Mouse (Mus musculus) heart, embryonic 13.5 days (tissue): ENCODE measurements at regions not wholly inside any gene's neighbourhood (a gene's known extent, or its start where the extent isn't known, plus 50 kb on each side); places are given as distances from the start of the nearest gene placed in this dataset.

ENCODE experiments used
- ATAC-seq: fragments of 200-750 bp; cut with Nextera tagmentation; 2 replicates; pipeline ENCODE4 v1.8.0; 2017; ENCODE audit warnings: moderate TSS enrichment; ENCODE audit not compliant: insufficient number of reproducible peaks, low FRiP score, low TSS enrichment; ENCODE audit errors: extremely low read depth
- H3K27ac ChIP-seq: fragments of 300-500 bp; sonication (generic); replicated peaks from 2 replicates; pipeline ENCODE4 v1.5.1; 2015; ENCODE audit warnings: moderate library complexity, mild to moderate bottlenecking, inconsistent platforms
- H3K27me3 ChIP-seq: fragments of 300-500 bp; sonication (generic); replicated peaks from 2 replicates; pipeline ENCODE4 v1.6.1; 2015; ENCODE audit warnings: mild to moderate bottlenecking, inconsistent platforms
- H3K36me3 ChIP-seq: fragments of 300-500 bp; sonication (generic); 2 replicates; pipeline ENCODE4 v1.6.1; 2015; ENCODE audit warnings: mild to moderate bottlenecking, inconsistent platforms
- H3K4me1 ChIP-seq: fragments of 300-500 bp; sonication (generic); 2 replicates; pipeline ENCODE4 v1.6.1; 2015; ENCODE audit warnings: inconsistent platforms
- H3K4me2 ChIP-seq: fragments of 300-500 bp; sonication (generic); 2 replicates; pipeline ENCODE4 v1.6.1; 2015; ENCODE audit warnings: inconsistent platforms, mild to moderate bottlenecking, moderate library complexity
- H3K4me3 ChIP-seq: fragments of 300-500 bp; sonication (generic); 2 replicates; pipeline ENCODE4 v1.5.1; 2015; ENCODE audit warnings: moderate library complexity, mild to moderate bottlenecking, inconsistent platforms
- H3K9ac ChIP-seq: fragments of 300-500 bp; sonication (generic); 2 replicates; pipeline ENCODE4 v1.6.1; 2015; ENCODE audit warnings: inconsistent platforms, mild to moderate bottlenecking, moderate library complexity
- H3K9me3 ChIP-seq: fragments of 300-500 bp; sonication (generic); 2 replicates; pipeline ENCODE4 v1.6.1; 2016; ENCODE audit warnings: inconsistent platforms
- WGBS: fragments of 180-500 bp; shearing (Covaris S2); methylation state at CpG from one replicate; pipeline ENCODE4 v1.1.7; 2015; ENCODE audit warnings: mixed read lengths; 5-methylcytosine and 5-hydroxymethylcytosine counted together

- Histone ChIP-seq H3K27ac (no peak overlapping the region), H3K36me3 (no peaks in the 10 kb centered on the region), H3K9me3 (no peaks in the 10 kb centered on the region), H3K9ac (no peak overlapping the region), H3K27me3 (no peaks in the 10 kb centered on the region), H3K4me2 (no peak overlapping the region), H3K4me1 (no peaks in the 10 kb centered on the region), H3K4me3 (no peak overlapping the region)
- ATAC-seq, result no peak
- WGBS, result 44% methylated on average over 1 of the region's 1 CpGs
Measured at GRCm38 (mm10) chr16:52988852-52989397, 535.1 kb upstream of the Alcam start.

DNA sequence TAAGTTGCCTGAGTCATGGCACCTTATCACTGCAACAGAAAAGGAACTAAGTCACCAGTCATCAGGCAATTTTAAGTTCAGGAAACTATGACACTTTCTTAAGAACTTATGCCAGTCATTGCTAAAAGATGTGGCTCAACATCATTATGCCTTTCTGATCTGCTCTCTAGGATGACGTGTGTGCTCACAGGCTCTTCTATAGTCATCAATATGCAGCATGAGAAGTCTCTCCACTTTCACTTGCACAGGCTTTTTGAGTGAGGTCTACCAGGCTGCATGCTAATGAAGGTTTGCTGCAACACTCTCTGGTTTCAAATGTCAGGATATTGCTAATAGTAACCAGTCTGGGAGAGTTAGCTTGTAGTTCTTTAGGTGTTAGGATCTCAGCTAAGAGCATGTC, 530.5 kb upstream of the Alcam start:
- Histone ChIP-seq H3K27me3 (no peaks in the 10 kb centered on the region), H3K4me3 (no peak overlapping the region), H3K4me2 (no peak overlapping the region), H3K27ac (no peak overlapping the region), H3K36me3 (no peaks in the 10 kb centered on the region), H3K9me3 (no peaks in the 10 kb centered on the region), H3K9ac (no peak overlapping the region), H3K4me1 (no peaks in the 10 kb centered on the region)
- no peak for ATAC-seq
- WGBS, result 51% methylated on average over 1 of the region's 1 CpGs

DNA sequence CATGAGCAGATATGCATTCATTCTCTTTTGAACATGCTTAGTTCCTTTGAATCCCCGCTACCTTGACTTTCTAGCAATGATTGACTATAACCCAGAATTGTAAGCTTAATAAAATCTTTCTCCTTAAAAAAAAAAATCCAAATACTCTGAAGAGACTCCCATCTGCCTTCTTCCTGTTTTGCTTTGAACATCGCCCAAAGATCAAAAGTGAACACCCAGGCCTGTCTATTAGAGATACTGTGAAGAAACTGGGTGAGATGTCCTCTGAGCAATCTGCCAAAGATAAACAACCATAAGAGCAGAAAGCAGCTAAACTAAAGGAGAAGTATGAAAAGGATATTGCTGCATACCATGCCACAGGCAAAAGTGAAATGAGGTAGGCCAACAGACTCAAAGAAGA, 527.1 kb upstream of the Alcam start:
- Histone ChIP-seq H3K4me3 (no peak overlapping the region), H3K9ac (no peak overlapping the region), H3K36me3 (no peaks in the 10 kb centered on the region), H3K9me3 (no peaks in the 10 kb centered on the region), H3K27ac (no peak overlapping the region), H3K4me1 (no peaks in the 10 kb centered on the region), H3K4me2 (no peak overlapping the region), H3K27me3 (no peaks in the 10 kb centered on the region)
- no peak for ATAC-seq
- WGBS, result 77% methylated on average over 2 of the region's 2 CpGs

GRCm38 (mm10) chr16:52972811-52973210, 518.9 kb upstream of the Alcam start:
- H3K9ac ChIP-seq, result no peak overlapping the region
- no peak overlapping the region for H3K4me3 ChIP-seq
- no peaks in the 10 kb centered on the region for H3K4me1 ChIP-seq
- H3K9me3 ChIP-seq, result no peaks in the 10 kb centered on the region
- H3K4me2 ChIP-seq, result no peak overlapping the region
- H3K36me3 ChIP-seq, result no peaks in the 10 kb centered on the region
- no peaks in the 10 kb centered on the region for H3K27me3 ChIP-seq
- no peak for ATAC-seq
- H3K27ac ChIP-seq, result no peak overlapping the region
- 88% methylated on average over 2 of the region's 2 CpGs for WGBS

- ATAC-seq, result no peak
- WGBS, result 23% methylated on average over 4 of the region's 4 CpGs
- Histone ChIP-seq H3K4me3 (no peak overlapping the region), H3K36me3 (no peaks in the 10 kb centered on the region), H3K9me3 (no peaks in the 10 kb centered on the region), H3K4me1 (peaks cover 10% of the 10 kb centered on the region), H3K27ac (0 out of 2 replicates have a peak overlapping the region, but pooled peaks have one; percentile 13), H3K4me2 (peak overlapping the region; percentile 10; the same call in 1 of the 2 replicates), H3K9ac (no peak overlapping the region), H3K27me3 (no peaks in the 10 kb centered on the region)
Measured at GRCm38 (mm10) chr16:52947679-52948078, 493.8 kb upstream of the Alcam start.

DNA sequence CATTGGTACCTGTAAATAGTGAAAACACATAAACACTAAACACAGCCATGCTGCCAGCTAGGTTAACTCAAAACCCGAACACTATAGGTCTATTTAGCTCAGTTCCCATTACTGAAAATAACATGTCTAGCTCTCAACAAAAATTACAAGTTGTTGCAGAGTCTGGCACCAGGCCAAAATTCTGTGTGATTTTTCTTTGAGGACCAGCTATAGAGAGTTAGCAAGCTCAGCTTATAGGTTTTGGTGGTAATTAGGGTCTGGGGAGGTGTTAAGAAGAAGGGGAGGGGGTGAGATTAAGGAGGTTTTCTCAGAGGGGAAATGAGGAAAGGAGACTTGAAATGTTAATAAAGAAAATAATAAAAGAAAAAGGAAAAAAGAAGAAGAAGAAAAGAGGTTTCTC, 480.9 kb upstream of the Alcam start:
- no peak overlapping the region for H3K27ac ChIP-seq
- no peaks in the 10 kb centered on the region for H3K27me3 ChIP-seq
- 67% methylated on average over 1 of the region's 1 CpGs for WGBS
- H3K4me3 ChIP-seq, result no peak overlapping the region
- no peaks in the 10 kb centered on the region for H3K36me3 ChIP-seq
- H3K9me3 ChIP-seq, result no peaks in the 10 kb centered on the region
- H3K4me2 ChIP-seq, result no peak overlapping the region
- ATAC-seq, result no peak
- H3K9ac ChIP-seq, result no peak overlapping the region
- H3K4me1 ChIP-seq, result no peaks in the 10 kb centered on the region

DNA sequence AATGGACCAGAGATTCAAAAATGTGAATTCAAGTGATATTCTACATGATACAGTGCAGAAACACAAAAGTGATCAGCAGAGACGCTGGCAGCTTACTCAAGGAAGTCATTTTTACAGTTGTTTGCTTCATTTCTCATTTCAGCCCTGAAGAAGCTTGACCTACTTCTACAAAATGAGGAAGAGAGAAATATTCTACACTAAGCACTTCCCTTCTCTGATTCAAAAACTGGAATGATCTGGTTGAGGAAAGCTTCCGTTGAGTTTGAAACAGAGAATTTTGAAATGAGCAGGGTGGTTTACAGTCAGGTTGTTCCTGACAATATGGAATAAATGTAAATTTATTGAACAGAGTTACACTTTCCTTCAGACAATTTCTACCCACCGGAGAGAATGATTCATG, 478.1 kb upstream of the Alcam start:
- Histone ChIP-seq H3K9me3 (no peaks in the 10 kb centered on the region), H3K36me3 (no peaks in the 10 kb centered on the region), H3K27me3 (no peaks in the 10 kb centered on the region), H3K4me1 (no peaks in the 10 kb centered on the region), H3K27ac (no peak overlapping the region), H3K4me2 (no peak overlapping the region), H3K4me3 (no peak overlapping the region), H3K9ac (no peak overlapping the region)
- no peak for ATAC-seq
- WGBS, result 76% methylated on average over 3 of the region's 3 CpGs

DNA sequence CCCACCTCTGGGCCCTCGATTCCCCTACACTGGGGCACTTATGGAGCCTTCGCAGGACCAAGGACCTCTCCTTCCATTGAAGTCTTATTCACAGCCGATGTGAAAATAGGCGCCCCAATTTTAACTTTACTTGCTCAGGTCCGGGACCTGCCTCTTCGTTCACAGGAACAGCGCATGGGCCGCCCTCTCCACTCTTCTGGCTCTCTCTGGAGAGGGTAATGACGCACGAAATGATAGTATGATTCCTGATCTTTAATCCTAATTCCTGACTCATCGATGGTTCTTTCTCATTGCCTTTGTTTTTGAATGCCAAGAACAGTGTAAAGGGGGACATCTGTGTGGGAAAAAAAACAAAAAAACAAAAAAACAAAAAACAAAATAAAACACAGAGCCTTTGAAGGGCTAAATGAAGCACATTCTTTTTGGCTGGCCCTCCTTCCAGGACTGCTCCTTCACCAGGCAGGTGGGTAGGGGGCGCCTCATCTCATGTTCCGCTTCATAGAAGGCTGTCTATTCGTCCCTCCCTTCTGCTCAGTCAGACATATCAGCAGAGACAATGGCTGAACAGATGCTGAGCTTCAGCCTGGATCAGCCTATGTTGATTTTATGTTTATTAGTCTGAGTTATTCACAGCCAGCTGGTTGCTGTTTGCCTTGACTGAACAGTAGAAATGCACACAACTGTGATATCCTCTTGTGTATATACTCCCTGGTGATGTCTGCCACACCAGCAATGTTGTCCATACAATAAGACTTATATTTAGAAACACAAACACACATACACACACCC, 438.8 kb upstream of the Alcam start:
- no peak overlapping the region for H3K27ac ChIP-seq

DNA sequence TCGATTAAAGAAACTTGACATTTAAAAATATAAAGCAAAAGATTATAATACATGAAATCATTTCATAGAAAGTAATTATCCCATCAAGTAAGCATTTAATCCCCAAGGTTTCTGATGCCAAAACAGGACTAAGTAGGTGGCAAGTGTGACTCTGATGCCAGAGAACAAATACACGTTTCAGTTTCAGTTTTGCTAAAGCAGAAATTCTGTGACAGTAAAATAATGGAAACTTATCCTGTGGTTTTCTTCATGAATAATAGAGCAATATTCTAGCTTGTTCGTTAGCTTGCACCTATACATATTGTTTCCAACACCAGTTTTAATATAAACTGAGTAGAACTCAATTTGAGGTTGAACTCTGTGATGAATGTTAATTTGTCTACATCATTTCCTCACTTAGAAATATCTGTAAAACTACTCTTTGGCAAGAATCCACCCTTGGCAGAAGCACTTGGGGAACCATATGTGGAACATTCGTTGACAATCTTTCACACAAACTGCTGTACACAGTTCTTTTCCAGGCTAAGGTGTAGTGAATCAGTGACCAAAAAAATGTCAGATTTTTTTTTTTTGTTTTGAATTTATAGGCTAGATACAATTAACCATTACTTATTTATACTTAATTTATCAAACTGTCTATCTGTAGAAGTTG, 425.7 kb upstream of the Alcam start:
- 59% methylated on average over 4 of the region's 4 CpGs for WGBS

More for the DNA sequence above, 438.8 kb upstream of the Alcam start:
- Histone ChIP-seq H3K4me2 (no peak overlapping the region), H3K27me3 (no peaks in the 10 kb centered on the region), H3K4me3 (no peak overlapping the region), H3K4me1 (0 out of 2 replicates have a peak, but pooled peaks cover 3% of the 10 kb centered on the region), H3K9ac (no peak overlapping the region), H3K9me3 (no peaks in the 10 kb centered on the region), H3K36me3 (no peaks in the 10 kb centered on the region)
- 73% methylated on average over 14 of the region's 14 CpGs for WGBS
- no peak for ATAC-seq

GRCm38 (mm10) chr16:52867833-52868232, 414.0 kb upstream of the Alcam start:
- Histone ChIP-seq H3K4me3 (no peak overlapping the region), H3K4me1 (0 out of 2 replicates have a peak, but pooled peaks cover 7% of the 10 kb centered on the region), H3K27me3 (no peaks in the 10 kb centered on the region), H3K4me2 (no peak overlapping the region), H3K9ac (no peak overlapping the region), H3K36me3 (no peaks in the 10 kb centered on the region), H3K9me3 (no peaks in the 10 kb centered on the region), H3K27ac (no peak overlapping the region)
- ATAC-seq, result no peak
- WGBS, result 80% methylated on average over 6 of the region's 6 CpGs

More for the DNA sequence above, 425.7 kb upstream of the Alcam start:
- no peak overlapping the region for H3K27ac ChIP-seq
- H3K9me3 ChIP-seq, result no peaks in the 10 kb centered on the region
- H3K36me3 ChIP-seq, result no peaks in the 10 kb centered on the region
- ATAC-seq, result no peak
- H3K4me1 ChIP-seq, result no peaks in the 10 kb centered on the region
- no peaks in the 10 kb centered on the region for H3K27me3 ChIP-seq
- H3K4me2 ChIP-seq, result no peak overlapping the region
- no peak overlapping the region for H3K4me3 ChIP-seq
- no peak overlapping the region for H3K9ac ChIP-seq

GRCm38 (mm10) chr16:52863554-52863953, 409.7 kb upstream of the Alcam start:
- H3K36me3 ChIP-seq, result no peaks in the 10 kb centered on the region
- H3K4me2 ChIP-seq, result no peak overlapping the region
- no peak overlapping the region for H3K9ac ChIP-seq
- 27% methylated on average over 1 of the region's 1 CpGs for WGBS
- ATAC-seq, result no peak
- no peaks in the 10 kb centered on the region for H3K27me3 ChIP-seq
- 0 out of 2 replicates have a peak, but pooled peaks cover 7% of the 10 kb centered on the region for H3K4me1 ChIP-seq
- 0 out of 2 replicates have a peak overlapping the region, but pooled peaks have one; percentile 1 for H3K27ac ChIP-seq
- H3K9me3 ChIP-seq, result no peaks in the 10 kb centered on the region
- no peak overlapping the region for H3K4me3 ChIP-seq
